Mouse (Mus musculus) forebrain, embryonic 12.5 days (tissue): ENCODE data around the gene Tmco2. TPM values are rescaled to one million over a fixed set of nuclear protein-coding genes. Genes with fewer than 3 reads are reported as not detected.
A peak's percentile ranks its signal among the peaks of the same experiment; 100 is the strongest.
"Not testable (repeated sequence)": the region's sequence is repeated elsewhere in the genome, so short reads cannot be mapped to it uniquely, and the experiment has no call there.

Experiments
- ATAC-seq: fragments of 200-750 bp; cut with Nextera tagmentation; 2 replicates; pipeline ENCODE4 v1.8.0; 2017; ENCODE audit warnings: moderate TSS enrichment; ENCODE audit not compliant: low FRiP score
- H3K27ac ChIP-seq: fragments of 300-500 bp; sonication (generic); 2 replicates; pipeline ENCODE4 v1.5.1; 2016; ENCODE audit warnings: mild to moderate bottlenecking
- H3K27me3 ChIP-seq: fragments of 300-500 bp; sonication (generic); 2 replicates; pipeline ENCODE4 v1.6.1; 2016; ENCODE audit warnings: mild to moderate bottlenecking
- H3K36me3 ChIP-seq: fragments of 300-500 bp; sonication (generic); replicated peaks from 2 replicates; pipeline ENCODE4 v1.6.1; 2016; ENCODE audit warnings: mild to moderate bottlenecking
- H3K4me1 ChIP-seq: fragments of 300-500 bp; sonication (generic); 2 replicates; pipeline ENCODE4 v1.6.1; 2016
- H3K4me2 ChIP-seq: fragments of 300-500 bp; sonication (generic); 2 replicates; pipeline ENCODE4 v1.6.1; 2016; ENCODE audit warnings: mild to moderate bottlenecking, moderate library complexity
- H3K4me3 ChIP-seq: fragments of 300-500 bp; sonication (generic); replicated peaks from 2 replicates; pipeline ENCODE4 v1.5.1; 2016; ENCODE audit warnings: mild to moderate bottlenecking
- H3K9ac ChIP-seq: fragments of 300-500 bp; sonication (generic); 2 replicates; pipeline ENCODE4 v1.6.1; 2016; ENCODE audit warnings: mild to moderate bottlenecking
- H3K9me3 ChIP-seq: fragments of 300-500 bp; sonication (generic); 2 replicates; pipeline ENCODE4 v1.6.1; 2016
- WGBS: fragments of 180-500 bp; shearing (Covaris S2); methylation state at CpG from one replicate; pipeline ENCODE4 v1.1.7; 2016; 5-methylcytosine and 5-hydroxymethylcytosine counted together
- polyA plus RNA-seq: library from polyadenylated mRNA; unstranded; fragments of >200 nt; fragmentation: Nextera tagmentation; extraction: Ambion mirVana; gene quantifications from 2 replicates; pipeline ENCODE4 v1.2.1, GENCODE M21; 2016

The Tmco2 gene
- polyA plus RNA-seq, result not detected in 2 replicates

DNA sequence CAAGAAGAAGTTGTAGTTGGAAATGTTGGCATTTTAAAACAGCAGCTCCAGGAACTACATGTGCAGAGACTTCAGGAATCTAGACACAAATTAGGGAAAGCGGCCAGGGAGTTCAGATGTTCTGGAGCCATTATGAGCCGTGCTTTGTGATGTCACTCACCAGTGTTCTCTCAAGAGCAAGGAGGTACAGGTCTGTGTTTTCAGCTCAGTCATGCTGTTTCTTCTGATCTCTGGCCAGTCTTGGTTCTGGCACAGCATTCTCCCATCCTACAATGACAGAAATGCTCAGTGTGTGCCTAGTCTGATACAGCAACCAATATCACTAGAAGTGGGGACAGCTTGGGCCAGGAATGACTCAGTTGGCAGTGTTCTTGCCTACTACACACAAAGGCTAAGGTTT lies at the start of gene Tmco2:
Tmco2 (minus strand) TSS at position 101 of the 400 bp plus-strand sequence.
- Histone ChIP-seq H3K9ac (no peak within 1 kb of the TSS), H3K4me1 (no peaks in the 10 kb centered on the region), H3K27ac (no peak within 1 kb of the TSS), H3K9me3 (no peaks in the 10 kb centered on the region), H3K4me2 (no peak within 1 kb of the TSS), H3K4me3 (no peak within 1 kb of the TSS), H3K27me3 (no peaks in the 10 kb centered on the region), H3K36me3 (no peaks in the 10 kb centered on the region)
- no peak for ATAC-seq
- WGBS, result 91% methylated on average over 2 of the region's 2 CpGs

DNA sequence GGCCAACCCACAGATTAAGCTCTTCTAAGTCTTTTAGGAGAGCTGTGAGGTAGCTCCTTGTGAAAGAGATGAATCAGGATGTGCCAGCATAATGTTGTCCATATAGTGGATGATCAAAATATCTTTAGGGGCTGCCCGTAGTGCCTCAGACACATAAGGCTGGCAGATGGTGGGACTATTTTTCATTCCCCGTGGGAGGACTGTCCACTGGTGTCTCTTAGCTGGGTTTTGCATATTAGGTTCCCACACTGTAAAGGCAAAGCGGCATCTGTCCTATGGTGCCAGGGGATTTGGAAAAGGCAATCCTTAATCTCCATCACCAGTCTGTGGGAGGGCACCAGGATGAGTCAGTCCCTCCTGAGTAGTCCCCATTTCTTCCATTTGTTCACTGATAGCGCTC lies 5.7 kb downstream of the Tmco2 start:
- Histone ChIP-seq H3K9ac (no peak overlapping the region), H3K4me3 (no peak overlapping the region), H3K36me3 (no peaks in the 10 kb centered on the region), H3K9me3 (no peaks in the 10 kb centered on the region), H3K27ac (no peak overlapping the region), H3K4me2 (no peak overlapping the region), H3K4me1 (no peaks in the 10 kb centered on the region; the same call in 1 of the 2 replicates), H3K27me3 (no peaks in the 10 kb centered on the region; the same call in 1 of the 2 replicates)
- no peak for ATAC-seq
- WGBS, result 83% methylated on average over 4 of the region's 4 CpGs

DNA sequence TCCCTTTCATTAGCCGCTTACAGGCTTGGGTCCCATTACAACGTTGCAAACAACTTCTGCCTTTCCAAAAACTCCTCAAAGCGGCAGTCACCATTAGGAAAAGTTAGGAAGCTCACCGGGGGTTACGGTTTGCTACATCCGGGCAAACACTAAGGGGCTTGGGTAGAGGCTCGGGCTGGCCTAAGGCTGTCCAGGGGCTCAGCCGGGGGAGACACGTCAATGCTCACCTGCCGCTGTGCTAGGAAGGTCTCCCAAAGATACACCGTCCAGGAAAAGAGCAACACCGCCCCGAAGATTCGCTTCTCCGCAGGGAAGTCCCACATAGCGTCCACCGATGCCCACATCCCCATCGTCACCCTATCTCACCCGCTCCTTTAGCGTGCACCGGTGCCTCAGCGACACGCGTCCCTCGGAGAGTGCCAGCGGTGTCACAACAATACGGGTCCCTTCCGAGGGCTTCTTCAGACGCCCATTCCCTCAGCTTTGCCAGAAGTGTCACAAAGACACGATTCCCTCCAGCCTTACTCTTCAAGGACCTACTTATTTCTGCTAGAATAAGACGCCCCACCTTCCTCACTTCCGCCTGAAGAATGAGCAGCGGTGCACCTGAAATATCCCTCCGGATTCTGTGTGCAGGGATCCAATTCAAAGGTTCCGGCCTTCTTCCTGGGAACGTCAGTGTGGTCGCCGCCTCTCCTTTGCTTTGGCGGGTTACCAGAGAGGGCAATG lies 11.2 kb downstream of the Tmco2 start, which contains the start of gene Zmpste24:
Zmpste24 (minus strand) TSS at position 592 of the 729 bp plus-strand sequence.
- peak within 1 kb of the TSS; percentile 57; the same call in 1 of the 2 replicates for H3K27ac ChIP-seq
- H3K9ac ChIP-seq, result peak within 1 kb of the TSS; percentile 70
- H3K36me3 ChIP-seq, result peaks cover 23% of the 10 kb centered on the region
- peak within 1 kb of the TSS; percentile 76 for H3K4me2 ChIP-seq
- WGBS, result under 1% methylated on average over 39 of the region's 39 CpGs
- ATAC-seq, result peak; percentile 91
- H3K4me3 ChIP-seq, result peak within 1 kb of the TSS; percentile 76
- H3K27me3 ChIP-seq, result no peaks in the 10 kb centered on the region; the same call in 1 of the 2 replicates
- no peaks in the 10 kb centered on the region for H3K9me3 ChIP-seq
- peaks cover 13% of the 10 kb centered on the region for H3K4me1 ChIP-seq

DNA sequence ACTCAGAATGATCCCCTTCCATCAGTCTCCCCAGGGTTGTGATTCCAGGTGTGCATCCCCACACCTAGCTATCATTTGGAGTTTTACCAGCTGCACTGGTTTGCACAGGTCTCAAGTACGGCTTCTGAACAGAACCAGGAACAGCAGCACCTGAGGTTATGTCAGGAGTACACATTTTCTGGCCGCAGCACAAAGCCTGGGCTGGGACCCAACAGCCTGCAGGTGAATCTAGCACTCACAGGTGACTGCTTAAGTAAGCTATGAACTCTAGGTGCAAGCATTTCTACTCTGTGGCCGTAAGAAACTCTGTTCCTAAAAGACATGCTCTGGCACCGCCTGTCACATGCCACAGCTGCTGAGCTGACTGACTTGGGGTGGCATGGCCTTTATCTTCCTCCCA lies 18.8 kb downstream of the Tmco2 start:
- no peak overlapping the region for H3K4me3 ChIP-seq
- no peaks in the 10 kb centered on the region for H3K27me3 ChIP-seq
- H3K27ac ChIP-seq, result no peak overlapping the region
- 96% methylated on average over 4 of the region's 4 CpGs for WGBS
- H3K4me2 ChIP-seq, result no peak overlapping the region
- peaks cover 65% of the 10 kb centered on the region for H3K36me3 ChIP-seq
- H3K4me1 ChIP-seq, result no peaks in the 10 kb centered on the region
- H3K9me3 ChIP-seq, result no peaks in the 10 kb centered on the region
- no peak overlapping the region for H3K9ac ChIP-seq
- ATAC-seq, result no peak

DNA sequence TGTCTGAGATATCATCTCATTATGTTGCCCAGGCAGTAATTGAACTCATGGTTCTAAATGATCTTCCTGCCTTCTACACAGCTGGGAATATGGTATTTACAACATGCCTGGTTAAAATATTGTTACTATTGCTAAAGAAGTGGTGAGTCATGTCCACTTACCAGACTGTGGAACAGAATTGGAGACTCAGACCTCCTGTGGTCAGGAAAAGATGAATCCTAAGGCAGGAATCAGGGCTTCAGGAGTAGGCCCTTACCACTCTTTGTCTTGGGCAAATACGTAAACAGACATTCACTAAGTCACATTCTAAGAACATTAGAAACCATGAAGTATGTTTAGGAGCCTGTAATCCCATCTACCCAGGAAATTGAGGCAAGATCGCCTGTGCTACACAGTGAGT lies 20.3 kb downstream of the Tmco2 start:
- Histone ChIP-seq H3K9me3 (no peaks in the 10 kb centered on the region), H3K4me2 (no peak overlapping the region), H3K4me1 (no peaks in the 10 kb centered on the region), H3K9ac (no peak overlapping the region), H3K27ac (no peak overlapping the region), H3K4me3 (no peak overlapping the region), H3K36me3 (peaks cover 63% of the 10 kb centered on the region), H3K27me3 (no peaks in the 10 kb centered on the region)
- 91% methylated on average over 2 of the region's 2 CpGs for WGBS
- no peak for ATAC-seq

DNA sequence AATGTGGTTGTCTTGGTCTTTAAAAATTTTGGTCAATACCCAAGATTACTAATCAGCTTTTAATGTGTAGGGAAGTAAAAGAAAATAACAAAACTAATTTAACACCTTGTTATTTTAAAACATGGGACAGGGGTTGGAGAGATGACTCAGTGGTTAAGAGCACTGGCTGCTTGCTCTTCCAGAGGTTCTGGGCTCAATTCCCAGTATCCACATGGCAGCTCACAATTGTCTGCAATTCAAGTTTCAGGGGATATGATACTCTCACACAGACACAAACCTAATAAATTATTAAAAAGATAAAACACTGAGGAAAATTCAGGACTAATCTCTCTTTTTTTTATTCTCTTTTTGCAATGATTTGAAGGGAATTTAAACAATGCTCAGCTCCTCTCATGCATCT lies 24.5 kb downstream of the Tmco2 start:
- Histone ChIP-seq H3K4me2 (no peak overlapping the region), H3K4me1 (no peaks in the 10 kb centered on the region), H3K27ac (no peak overlapping the region), H3K4me3 (no peak overlapping the region), H3K36me3 (peaks cover 68% of the 10 kb centered on the region), H3K9ac (no peak overlapping the region), H3K9me3 (no peaks in the 10 kb centered on the region), H3K27me3 (no peaks in the 10 kb centered on the region)
- no peak for ATAC-seq

DNA sequence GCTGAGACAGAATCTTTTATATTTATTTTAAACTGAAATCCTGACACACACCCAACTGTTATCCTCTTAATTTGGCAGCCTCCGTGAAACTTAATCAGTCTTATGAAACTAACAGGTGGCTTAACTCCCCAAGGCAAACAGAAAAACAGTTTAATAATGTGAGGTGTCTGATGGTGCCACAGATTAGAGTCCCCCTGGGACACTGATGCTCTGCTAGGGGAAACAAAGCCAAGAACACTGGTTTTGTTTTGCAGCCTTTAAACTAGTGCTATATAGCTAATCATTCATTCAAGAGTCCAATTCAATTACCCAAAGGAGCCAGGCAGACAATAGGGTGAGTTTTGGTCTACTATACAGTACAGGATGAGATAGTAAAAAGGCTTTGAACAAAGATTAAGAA lies 28.6 kb downstream of the Tmco2 start:
- 91% methylated on average over 1 of the region's 1 CpGs for WGBS
- H3K9ac ChIP-seq, result no peak overlapping the region
- no peak overlapping the region for H3K4me3 ChIP-seq
- no peaks in the 10 kb centered on the region for H3K27me3 ChIP-seq
- ATAC-seq, result no peak
- H3K36me3 ChIP-seq, result peaks cover 79% of the 10 kb centered on the region
- H3K27ac ChIP-seq, result no peak overlapping the region
- H3K4me2 ChIP-seq, result no peak overlapping the region
- no peaks in the 10 kb centered on the region for H3K9me3 ChIP-seq
- H3K4me1 ChIP-seq, result no peaks in the 10 kb centered on the region

DNA sequence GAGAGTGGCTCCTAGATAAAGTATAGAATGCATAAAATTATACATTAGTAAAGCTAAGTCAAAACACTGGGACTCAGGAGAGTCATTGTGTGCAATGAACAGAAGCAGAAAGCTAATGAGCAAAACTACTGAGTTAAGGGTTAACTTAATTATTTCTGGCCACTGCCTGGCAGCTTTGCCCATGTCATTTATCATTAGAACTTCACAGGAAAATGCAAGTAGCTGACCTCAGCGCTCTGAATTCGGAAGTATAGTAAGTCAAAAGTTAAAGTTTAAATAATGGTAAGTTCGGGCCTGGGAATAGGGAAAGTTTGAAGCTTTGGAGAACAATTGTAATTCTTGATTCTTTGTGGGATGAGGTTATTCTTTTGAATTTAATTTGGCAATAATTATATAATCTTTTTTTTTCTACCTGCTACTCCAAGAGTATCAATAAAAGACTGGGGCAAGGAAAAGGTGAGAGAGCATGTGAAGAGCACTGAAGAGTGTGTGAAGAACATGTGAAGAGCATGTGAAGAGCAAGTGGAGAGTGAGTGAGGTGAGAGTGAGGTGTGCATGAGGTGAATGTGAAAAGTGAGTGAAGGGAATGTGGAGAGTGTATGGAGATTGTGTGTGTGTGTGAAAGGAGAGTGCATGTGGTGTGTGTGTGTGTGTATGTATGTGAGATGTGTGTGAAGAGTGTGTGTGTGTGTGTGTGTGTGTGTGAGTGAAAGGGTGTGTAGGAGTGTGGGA lies 30.9 kb downstream of the Tmco2 start:
- Histone ChIP-seq H3K4me3 (no peak overlapping the region), H3K9me3 (no peaks in the 10 kb centered on the region), H3K27ac (no peak overlapping the region), H3K27me3 (no peaks in the 10 kb centered on the region), H3K4me2 (no peak overlapping the region), H3K4me1 (no peaks in the 10 kb centered on the region), H3K36me3 (peaks cover 78% of the 10 kb centered on the region), H3K9ac (no peak overlapping the region)
- no peak for ATAC-seq
- WGBS, result 91% methylated on average over 3 of the region's 3 CpGs

DNA sequence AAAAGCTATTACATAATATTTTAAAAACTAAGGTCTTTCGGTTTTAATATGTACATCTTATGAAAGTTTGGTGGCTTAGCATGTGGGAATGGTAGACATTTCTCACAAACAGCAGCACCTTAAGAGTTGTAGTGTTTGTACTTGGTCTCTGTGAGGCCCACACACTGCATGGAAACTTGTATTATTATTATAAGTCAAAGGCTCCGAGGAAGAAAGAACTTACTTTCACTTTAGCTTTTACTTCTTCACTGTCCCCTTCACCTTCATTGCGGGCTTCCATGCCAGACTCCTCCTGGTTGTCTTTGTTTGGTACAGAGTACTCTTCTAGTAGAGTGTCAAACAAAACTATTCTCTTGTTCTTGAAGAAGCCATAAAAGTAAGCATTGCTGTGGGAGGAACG lies 34.8 kb downstream of the Tmco2 start:
- Histone ChIP-seq H3K27me3 (no peaks in the 10 kb centered on the region), H3K27ac (no peak overlapping the region), H3K4me2 (no peak overlapping the region), H3K4me1 (no peaks in the 10 kb centered on the region), H3K4me3 (no peak overlapping the region), H3K36me3 (peaks cover 54% of the 10 kb centered on the region), H3K9ac (no peak overlapping the region), H3K9me3 (no peaks in the 10 kb centered on the region)
- 84% methylated on average over 4 of the region's 4 CpGs for WGBS
- no peak for ATAC-seq

DNA sequence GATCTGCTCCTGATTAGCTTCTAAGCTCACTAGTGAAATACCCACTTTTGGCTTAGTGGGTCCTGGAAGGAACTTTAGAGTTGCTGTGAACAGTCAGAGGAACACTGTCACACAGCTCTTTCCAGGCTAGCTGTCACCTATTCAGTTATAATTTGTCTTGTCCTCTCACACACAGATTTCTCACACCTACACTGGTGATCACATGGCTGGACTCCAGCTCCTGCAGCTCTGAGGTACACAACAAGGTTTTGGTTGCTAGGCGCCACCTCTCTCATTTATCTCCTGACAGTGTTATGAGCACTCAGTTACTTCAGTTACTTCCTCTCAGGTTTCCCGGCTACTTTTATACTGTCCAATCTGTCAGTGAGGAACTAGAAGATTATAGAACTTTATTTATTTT lies 43.7 kb downstream of the Tmco2 start:
- H3K4me3 ChIP-seq, result no peak overlapping the region
- WGBS, result 89% methylated on average over 2 of the region's 2 CpGs
- H3K27ac ChIP-seq, result no peak overlapping the region
- no peak for ATAC-seq
- no peak overlapping the region for H3K9ac ChIP-seq
- no peaks in the 10 kb centered on the region for H3K4me1 ChIP-seq
- H3K9me3 ChIP-seq, result no peaks in the 10 kb centered on the region
- H3K36me3 ChIP-seq, result peaks cover 40% of the 10 kb centered on the region
- H3K27me3 ChIP-seq, result no peaks in the 10 kb centered on the region
- H3K4me2 ChIP-seq, result no peak overlapping the region

DNA sequence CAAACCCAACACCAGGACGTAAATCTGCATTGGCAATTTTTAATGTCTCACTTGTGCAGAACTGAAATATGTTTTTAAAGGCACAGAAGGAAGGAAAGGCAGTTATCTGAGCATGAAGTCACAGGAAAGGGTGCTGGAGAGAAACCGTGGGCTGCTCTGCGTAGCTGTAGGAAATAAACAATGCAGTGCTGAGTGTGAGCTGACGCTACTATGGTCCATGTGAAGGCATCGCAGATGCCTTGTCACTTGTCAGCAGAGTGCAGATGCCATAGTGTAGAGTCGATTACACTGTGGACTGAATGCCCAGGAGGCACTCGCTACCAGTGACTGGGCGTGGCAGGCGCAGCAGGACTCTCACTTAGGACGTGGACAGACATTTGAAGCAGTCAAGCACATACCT lies 49.8 kb downstream of the Tmco2 start:
- H3K9ac ChIP-seq, H3K4me1 ChIP-seq, ATAC-seq, H3K4me3 ChIP-seq, H3K27me3 ChIP-seq, H3K27ac ChIP-seq, H3K9me3 ChIP-seq, H3K4me2 ChIP-seq: not testable (repeated sequence)
- WGBS, result 96% methylated on average over 10 of the region's 10 CpGs
- H3K36me3 ChIP-seq, result peaks cover 21% of the 10 kb centered on the region

DNA sequence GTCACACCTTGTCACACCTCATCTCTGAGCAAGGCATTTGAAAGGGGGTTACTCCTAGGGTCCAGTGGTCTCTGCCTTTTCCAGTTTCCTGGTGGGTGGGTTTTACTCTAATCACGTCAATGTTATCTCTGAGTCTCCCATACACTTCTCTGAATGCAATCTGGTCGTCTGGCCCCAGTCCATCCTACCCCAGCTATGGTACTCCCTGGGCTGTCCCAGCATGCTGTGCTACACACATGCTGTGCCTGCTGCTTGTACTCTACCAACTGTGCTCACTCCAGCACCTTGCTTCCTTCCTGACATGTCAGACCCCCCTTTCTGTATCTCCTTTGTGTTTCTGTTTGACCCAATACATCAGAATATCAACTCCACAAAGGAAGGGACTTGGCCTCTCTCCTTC lies 52.0 kb downstream of the Tmco2 start:
- H3K27me3 ChIP-seq, result peaks cover 18% of the 10 kb centered on the region
- H3K9me3 ChIP-seq, result no peaks in the 10 kb centered on the region
- WGBS, result 78% methylated on average over 2 of the region's 2 CpGs
- H3K9ac ChIP-seq, result no peak overlapping the region
- H3K36me3 ChIP-seq, result peaks cover 14% of the 10 kb centered on the region
- ATAC-seq, result no peak
- no peak overlapping the region for H3K4me2 ChIP-seq
- no peak overlapping the region for H3K4me3 ChIP-seq
- H3K4me1 ChIP-seq, result peaks cover 10% of the 10 kb centered on the region; the same call in 1 of the 2 replicates
- no peak overlapping the region for H3K27ac ChIP-seq
